Mouse (Mus musculus): Measurements from ENCODE around the gene Egflam.

- no peak for TF ChIP-seq POLR2A (IDR thresholded peaks at IDR 0.05; ENCODE audit: low read depth, low read length)
- TF ChIP-seq CTCF (IDR thresholded peaks at IDR 0.05; ENCODE audit: borderline replicate concordance, insufficient read depth, low read length): no peak
These were observed at the start of gene Egflam for GRCm38 (mm10) chr15:7397818-7398608.

All from embryonic fibroblast, embryonic 13.5 days (primary cell).